Mouse (Mus musculus) thymus, postnatal 10 days (tissue): ENCODE measurements around the gene BC052040.

Experiments used
- DNase-seq, 2 experiments: peaks; one replicate each; pipeline ENCODE4 v3.0.0; 2021; ENCODE audit warnings: low spot score in 2 of 2

Gene BC052040

GRCm38 (mm10) chr2:115764595-115765305 is 183.2 kb downstream of the BC052040 start:
- no peak for DNase-seq

GRCm38 (mm10) chr2:115769597-115770305 is 188.2 kb downstream of the BC052040 start:
- DNase-seq, result no peak

GRCm38 (mm10) chr2:115772709-115773108 is 191.2 kb downstream of the BC052040 start:
- DNase-seq, result no peak

- no peak for DNase-seq
Observed at GRCm38 (mm10) chr2:115774153-115774908, 192.8 kb downstream of the BC052040 start.

- no peak for DNase-seq
Observed at GRCm38 (mm10) chr2:115775488-115776217, 194.1 kb downstream of the BC052040 start.

- no peak for DNase-seq
Observed at GRCm38 (mm10) chr2:115776924-115777860, 195.7 kb downstream of the BC052040 start.

GRCm38 (mm10) chr2:115780546-115781011 is 199.1 kb downstream of the BC052040 start:
- no peak for DNase-seq

GRCm38 (mm10) chr2:115785687-115786086 is 204.2 kb downstream of the BC052040 start:
- DNase-seq, result no peak

- no peak for DNase-seq
Observed at GRCm38 (mm10) chr2:115798839-115799238, 217.3 kb downstream of the BC052040 start.

GRCm38 (mm10) chr2:115808376-115808775 is 226.9 kb downstream of the BC052040 start:
- no peak for DNase-seq

- no peak for DNase-seq
Observed at GRCm38 (mm10) chr2:115813316-115813715, 231.8 kb downstream of the BC052040 start.

GRCm38 (mm10) chr2:115813721-115814120 is 232.2 kb downstream of the BC052040 start:
- no peak for DNase-seq

- DNase-seq, result no peak
Observed at GRCm38 (mm10) chr2:115817959-115818358, 236.4 kb downstream of the BC052040 start.

GRCm38 (mm10) chr2:115822361-115822760 is 240.8 kb downstream of the BC052040 start:
- no peak for DNase-seq
